Mouse (Mus musculus) monocyte, adult 2 months (primary cell): ENCODE data around the gene Fzd2.
"Not testable (repeated sequence)": the region's sequence is repeated elsewhere in the genome, so short reads cannot be mapped to it uniquely, and the experiment has no call there.

Source experiments
- DNase-seq, 2 experiments: peaks; one replicate each; pipeline ENCODE4 v3.0.0; 2022; ENCODE audit warnings: low spot score in 2 of 2, low read depth in 1 of 2

Gene Fzd2

DNA sequence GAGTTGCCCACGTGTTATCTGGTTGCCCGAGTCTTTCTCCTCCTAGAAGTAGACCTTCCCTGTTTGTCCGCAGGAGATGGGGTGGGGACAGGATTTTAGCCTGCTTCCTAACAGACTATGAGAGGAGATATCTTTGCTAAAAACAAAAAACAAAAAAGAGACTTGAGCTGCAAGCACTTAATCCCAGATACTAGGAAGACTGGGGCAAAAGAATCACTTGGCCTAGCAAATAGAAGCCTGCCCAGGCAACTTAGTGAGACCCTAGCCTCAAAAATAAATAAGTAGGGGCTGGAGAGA, 24.2 kb upstream of the Fzd2 start:
- DNase-seq, result no peak

- no peak for DNase-seq
Observed at GRCm38 (mm10) chr11:102581281-102582015, 22.7 kb upstream of the Fzd2 start.

DNA sequence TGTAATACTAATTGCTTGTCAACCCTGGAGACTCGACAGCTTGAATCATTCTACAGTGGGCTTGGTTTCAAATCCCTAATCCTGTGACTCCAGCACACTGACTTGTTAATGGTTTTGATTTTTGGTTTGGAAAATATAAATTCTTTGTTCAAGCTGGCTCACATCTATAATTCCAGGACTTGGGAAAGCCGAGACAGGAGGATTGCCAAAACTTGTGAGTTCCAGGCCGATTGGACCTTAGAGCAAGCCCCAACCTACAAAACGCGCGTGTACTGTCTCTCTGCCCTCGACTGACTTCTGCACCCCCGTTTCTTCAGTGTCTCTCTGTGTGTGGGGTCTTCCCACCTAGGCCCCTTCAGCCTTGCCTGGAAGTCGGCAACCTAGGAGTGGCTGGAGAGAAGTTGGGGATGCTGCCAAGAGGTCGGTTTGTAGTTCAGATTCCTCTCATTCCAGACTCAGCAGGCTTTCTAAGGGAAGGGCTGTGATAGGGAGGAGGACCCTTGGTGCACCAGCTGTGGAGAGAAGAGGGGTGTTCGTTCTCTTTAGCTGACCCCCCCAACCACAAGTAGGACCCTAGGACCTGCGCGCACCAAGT, 22.1 kb upstream of the Fzd2 start:
- no peak for DNase-seq

- DNase-seq, result no peak
Observed at GRCm38 (mm10) chr11:102582736-102583135, 21.5 kb upstream of the Fzd2 start.

- no peak for DNase-seq
Observed at GRCm38 (mm10) chr11:102586445-102587130, 17.6 kb upstream of the Fzd2 start.

DNA sequence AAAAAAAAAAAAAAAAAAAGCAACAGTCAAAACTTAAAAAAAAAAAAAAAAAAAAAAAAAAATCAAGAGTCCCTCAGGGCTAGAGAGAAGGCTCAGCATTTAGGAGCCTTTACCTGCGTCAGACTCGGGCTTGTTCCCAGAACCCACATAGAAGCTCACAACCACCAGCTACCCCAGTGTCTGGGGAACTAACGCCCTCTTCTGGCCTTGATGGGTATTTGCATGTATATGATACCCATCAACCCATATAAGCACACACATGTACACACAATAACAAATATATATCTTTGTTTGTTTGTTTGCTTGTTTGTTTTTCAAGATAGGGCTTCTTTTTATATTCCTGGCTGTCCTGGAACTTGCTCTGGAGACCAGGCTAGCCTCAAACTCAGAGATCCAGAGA, 16.6 kb upstream of the Fzd2 start:
- no peak for DNase-seq

GRCm38 (mm10) chr11:102595341-102595820, 8.8 kb upstream of the Fzd2 start:
- DNase-seq, result no peak

GRCm38 (mm10) chr11:102599912-102600311, 4.3 kb upstream of the Fzd2 start:
- no peak for DNase-seq

DNA sequence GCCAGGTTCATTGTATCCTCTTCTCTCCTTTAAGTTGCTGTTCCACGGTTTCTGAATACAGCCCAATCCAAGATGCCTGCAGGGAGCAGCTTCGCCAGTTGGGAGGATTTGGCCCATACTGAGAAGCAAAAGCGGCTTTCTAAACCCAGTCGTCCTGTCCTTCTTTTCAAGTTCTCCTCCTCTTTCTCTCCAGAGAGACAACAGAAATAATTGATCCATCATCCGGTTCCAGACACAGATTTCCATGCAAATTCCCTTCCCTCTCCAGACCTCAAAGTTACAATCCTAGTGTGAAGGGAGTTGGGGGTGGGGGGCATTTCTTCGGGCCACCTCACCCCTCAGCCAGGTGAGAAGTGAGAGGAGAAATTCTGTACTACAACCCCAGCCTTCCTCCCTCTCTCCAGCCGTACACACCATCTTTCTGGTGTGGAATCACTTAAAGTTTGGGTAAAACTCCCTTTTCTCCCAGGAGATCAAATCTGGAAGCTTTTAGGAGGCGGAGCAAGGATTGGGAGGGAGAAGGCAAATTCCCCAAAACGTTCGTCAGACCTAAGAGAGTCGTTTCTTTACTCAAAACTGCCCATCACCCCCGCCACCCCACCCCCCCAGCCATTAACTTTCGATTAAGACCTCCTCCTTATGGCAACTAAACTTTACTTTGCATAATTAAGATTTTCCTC, 1.2 kb upstream of the Fzd2 start:
- no peak for DNase-seq

GRCm38 (mm10) chr11:102603496-102603850, 723 bp upstream of the Fzd2 start:
- DNase-seq, result no peak

- no peak for DNase-seq
Observed at GRCm38 (mm10) chr11:102604777-102605552, 769 bp downstream of the Fzd2 start.

DNA sequence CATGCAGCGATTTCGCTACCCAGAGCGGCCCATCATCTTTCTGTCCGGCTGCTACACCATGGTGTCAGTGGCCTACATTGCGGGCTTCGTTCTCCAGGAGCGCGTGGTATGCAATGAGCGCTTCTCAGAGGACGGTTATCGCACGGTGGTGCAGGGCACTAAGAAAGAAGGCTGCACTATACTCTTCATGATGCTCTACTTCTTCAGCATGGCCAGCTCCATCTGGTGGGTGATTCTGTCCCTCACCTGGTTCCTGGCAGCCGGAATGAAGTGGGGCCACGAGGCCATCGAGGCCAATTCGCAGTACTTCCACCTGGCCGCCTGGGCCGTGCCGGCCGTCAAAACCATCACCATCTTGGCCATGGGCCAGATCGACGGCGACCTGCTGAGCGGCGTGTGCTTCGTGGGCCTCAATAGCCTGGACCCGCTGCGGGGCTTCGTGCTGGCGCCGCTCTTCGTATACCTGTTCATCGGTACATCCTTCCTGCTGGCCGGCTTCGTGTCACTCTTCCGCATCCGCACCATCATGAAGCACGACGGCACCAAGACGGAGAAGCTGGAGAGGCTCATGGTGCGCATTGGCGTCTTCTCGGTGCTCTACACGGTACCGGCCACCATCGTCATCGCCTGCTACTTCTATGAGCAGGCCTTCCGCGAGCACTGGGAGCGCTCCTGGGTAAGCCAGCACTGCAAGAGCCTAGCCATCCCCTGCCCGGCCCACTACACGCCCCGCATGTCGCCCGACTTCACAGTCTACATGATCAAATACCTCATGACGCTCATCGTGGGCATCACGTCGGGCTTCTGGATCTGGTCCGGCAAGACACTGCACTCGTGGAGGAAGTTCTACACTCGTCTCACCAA, 1.6 kb downstream of the Fzd2 start:
- DNase-seq, result no peak

GRCm38 (mm10) chr11:102606751-102607171, 2.6 kb downstream of the Fzd2 start:
- no peak for DNase-seq

GRCm38 (mm10) chr11:102607201-102607600, 3.0 kb downstream of the Fzd2 start:
- not testable (repeated sequence) for DNase-seq

GRCm38 (mm10) chr11:102607686-102608548, 3.7 kb downstream of the Fzd2 start:
- DNase-seq, result no peak

DNA sequence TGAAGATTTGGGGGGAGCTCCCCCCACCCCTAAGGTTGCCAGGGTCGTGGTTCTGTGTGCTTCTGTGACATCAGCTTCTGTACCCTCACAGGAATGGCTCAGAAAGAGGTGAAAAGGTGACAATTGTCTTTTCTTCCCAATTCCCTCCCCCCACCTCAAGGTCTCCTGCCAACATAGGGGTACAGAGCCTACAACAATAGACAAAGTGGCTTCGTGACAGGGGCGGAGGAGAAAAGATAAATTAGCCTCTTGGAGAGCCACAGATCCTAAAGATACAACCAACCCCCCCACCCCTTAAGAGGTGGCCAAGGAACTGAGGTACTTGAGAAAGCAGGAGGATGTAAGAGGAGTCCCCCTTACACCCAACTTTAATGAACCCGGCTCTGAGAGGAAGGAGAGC, 4.5 kb downstream of the Fzd2 start:
- DNase-seq, result no peak

GRCm38 (mm10) chr11:102609483-102609882, 5.3 kb downstream of the Fzd2 start:
- DNase-seq, result no peak

GRCm38 (mm10) chr11:102610260-102610659, 6.1 kb downstream of the Fzd2 start:
- DNase-seq, result no peak

GRCm38 (mm10) chr11:102610675-102611316, 6.6 kb downstream of the Fzd2 start:
- no peak for DNase-seq
